Mouse (Mus musculus): ENCODE results near the gene Slc39a11. TPM values are rescaled to one million over a fixed set of nuclear protein-coding genes. Genes with fewer than 3 reads are reported as not detected.

Slc39a11 gene
- total and polyA plus RNA-seq, 3 experiments = 43.2 to 54.4 (median 51.0) TPM

- TF ChIP-seq GABPA (IDR thresholded peaks at IDR 0.05; ENCODE audit: insufficient replicate concordance, low read depth, low read length) = no peak
- no peak for TF ChIP-seq NELFE (IDR thresholded peaks at IDR 0.05; ENCODE audit: low read depth, low read length)
- no peak for TF ChIP-seq CTCF (conservative IDR thresholded peaks at IDR 0.05 in 1 of 2, IDR thresholded peaks at IDR 0.05 in 1 of 2; ENCODE audit: low read depth in 2 of 2, low read length in 2 of 2)
- no peak for TF ChIP-seq PAX5 (IDR thresholded peaks at IDR 0.05; ENCODE audit: low read length)
- no peak for TF ChIP-seq USF2 (conservative IDR thresholded peaks at IDR 0.05; ENCODE audit: low read depth, low read length)
- TF ChIP-seq JUND (conservative IDR thresholded peaks at IDR 0.05; ENCODE audit: low read depth, low read length) = no peak
- no peak for TF ChIP-seq SIN3A (IDR thresholded peaks at IDR 0.05; ENCODE audit: low read length)
- TF ChIP-seq MAX (IDR thresholded peaks at IDR 0.05; ENCODE audit: low read length) = no peak
- TF ChIP-seq EP300 (IDR thresholded peaks at IDR 0.05; ENCODE audit: low read length) = peak; percentile 22; the same call in 1 of the 2 replicates
- peak; percentile 18; the same call in 1 of the 2 replicates for TF ChIP-seq MEF2A (IDR thresholded peaks at IDR 0.05; ENCODE audit: borderline replicate concordance, low read depth, low read length)
- no peak; the same call in 1 of the 2 replicates for TF ChIP-seq RAD21 (IDR thresholded peaks at IDR 0.05; ENCODE audit: low read depth, low read length)
- peak; percentile 26; the same call in 1 of the 2 replicates for TF ChIP-seq BHLHE40 (IDR thresholded peaks at IDR 0.05; ENCODE audit: low read depth, low read length)
- TF ChIP-seq ZC3H11A (IDR thresholded peaks at IDR 0.05; ENCODE audit: low read depth, low read length) = no peak
- TF ChIP-seq KAT2A (IDR thresholded peaks at IDR 0.05; ENCODE audit: insufficient replicate concordance, low read length) = no peak
- TF ChIP-seq ELF1 (IDR thresholded peaks at IDR 0.05; ENCODE audit: low read depth, low read length) = no peak
- TF ChIP-seq JUN (IDR thresholded peaks at IDR 0.05; ENCODE audit: insufficient read depth, low read depth, low read length) = no peak
- TF ChIP-seq USF1 (IDR thresholded peaks at IDR 0.05; ENCODE audit: low read depth, low read length) = no peak
- TF ChIP-seq TCF12 (IDR thresholded peaks at IDR 0.05; ENCODE audit: low read depth, low read length) = peak; percentile 47; the same call in 1 of the 2 replicates
- TF ChIP-seq MYC (IDR thresholded peaks at IDR 0.05; ENCODE audit: low read depth, low read length) = no peak
- TF ChIP-seq ETS1 (conservative IDR thresholded peaks at IDR 0.05; ENCODE audit: low read depth, low read length) = no peak
- no peak for TF ChIP-seq MAZ (IDR thresholded peaks at IDR 0.05; ENCODE audit: low read depth, low read length)
- no peak for TF ChIP-seq ZNF384 (IDR thresholded peaks at IDR 0.05; ENCODE audit: low read depth, low read length)
- TF ChIP-seq IRF4 (IDR thresholded peaks at IDR 0.05; ENCODE audit: low read depth, low read length) = 0 out of 2 replicates have a peak, but pooled peaks have one; percentile 18
- TF ChIP-seq ZMIZ1 (IDR thresholded peaks at IDR 0.05; ENCODE audit: low read depth, low read length) = no peak
- no peak for TF ChIP-seq MAFK (IDR thresholded peaks at IDR 0.05; ENCODE audit: insufficient replicate concordance, low read length)
- no peak for TF ChIP-seq POLR2AphosphoS2 (IDR thresholded peaks at IDR 0.05; ENCODE audit: low read depth, low read length)
- TF ChIP-seq MXI1 (IDR thresholded peaks at IDR 0.05; ENCODE audit: low read depth, low read length) = no peak
- TF ChIP-seq SMC3 (IDR thresholded peaks at IDR 0.05; ENCODE audit: low read depth, low read length) = no peak
- no peak for TF ChIP-seq TBP (conservative IDR thresholded peaks at IDR 0.05; ENCODE audit: low read depth, low read length)
- TF ChIP-seq CHD2 (IDR thresholded peaks at IDR 0.05; ENCODE audit: low read length) = peak; percentile 81
- no peak for TF ChIP-seq ZKSCAN1 (IDR thresholded peaks at IDR 0.05; ENCODE audit: borderline replicate concordance, low read depth, low read length)
- dilution Hi-C loops (cut with MboI; ENCODE audit: extremely low pct_ligation_motif_present, extremely low pct_unique_long_range_greater_than_20kb, low sequenced_read_pairs) = no loop called here
Measured at GRCm38 (mm10) chr11:113309265-113309951, 340.5 kb downstream of the Slc39a11 start.

More at GRCm38 (mm10) chr11:113309265-113309951, 340.5 kb downstream of the Slc39a11 start:
- no peak overlapping the region for H3K9ac ChIP-seq (ENCODE audit: insufficient read depth, low read depth)
- H3K4me1 ChIP-seq (ENCODE audit: control insufficient read depth in 1 of 2, insufficient read depth in 2 of 2) = peaks cover 9 to 35% of the 10 kb centered on the region in 2 experiments
- in situ Hi-C loops (cut with MboI; ENCODE audit: low pct_ligation_motif_present, low pct_unique_long_range_greater_than_20kb, low sequenced_read_pairs) = no loop called here
- no peaks in the 10 kb centered on the region for H3K27me3 ChIP-seq (replicated peaks)
- H3K79me2 ChIP-seq (replicated peaks; ENCODE audit: control insufficient read depth, extremely low read depth, insufficient read depth, poor library complexity, severe bottlenecking) = no peaks in the 10 kb centered on the region
- no peak overlapping the region for H3K4me3 ChIP-seq (replicated peaks in 1 of 3; ENCODE audit: low read depth in 2 of 3, low read length in 2 of 3, poor library complexity in 1 of 3)
- peak; percentile 85 for DNase-seq (ENCODE audit: extremely low read depth)
- H3K9me3 ChIP-seq (replicated peaks; ENCODE audit: low read length) = no peaks in the 10 kb centered on the region
- no peak overlapping the region for H3K4me2 ChIP-seq (ENCODE audit: insufficient read depth, low read depth, poor library complexity, severe bottlenecking)
- H3K36me3 ChIP-seq (replicated peaks in 1 of 2; ENCODE audit: control insufficient read depth in 1 of 2, insufficient read depth in 1 of 2, low read length in 1 of 2) = peaks cover 5 to 23% of the 10 kb centered on the region in 2 experiments
- H3K27ac ChIP-seq (ENCODE audit: insufficient read depth, low read depth) = no peak overlapping the region

All from CH12.LX (cell line).